Mouse (Mus musculus) hindbrain, embryonic 12.5 days (tissue): ENCODE results near the gene Ccdc89. TPM values are rescaled to one million over a fixed set of nuclear protein-coding genes. Genes with fewer than 3 reads are reported as not detected.

Experiments used
- polyA plus RNA-seq: library from polyadenylated mRNA; unstranded; fragments of >200 nt; fragmentation: Nextera tagmentation; extraction: Ambion mirVana; gene quantifications from 2 replicates; pipeline ENCODE4 v1.2.1, GENCODE M21; 2016

Gene Ccdc89
- polyA plus RNA-seq, 1 experiment from 2014 or later: 3.1 TPM

Other genes starting within 250 kb of the Ccdc89 start
- not detected in 2 replicates for gene Ccdc83, start 160.8 kb upstream of the Ccdc89 start, polyA plus RNA-seq
- gene Sytl2, start 124.3 kb upstream of the Ccdc89 start, polyA plus RNA-seq: 5.6 and 6.7 TPM in 2 replicates
- 62.7 and 69.4 TPM in 2 replicates for gene Crebzf, start 16.2 kb downstream of the Ccdc89 start, polyA plus RNA-seq
- gene Tmem126a, start 30.7 kb downstream of the Ccdc89 start, polyA plus RNA-seq: 101 and 114 TPM in 2 replicates
- gene Tmem126b, start 49.4 kb downstream of the Ccdc89 start, polyA plus RNA-seq: 40.0 and 41.9 TPM in 2 replicates
- 5.9 and 6.9 TPM in 2 replicates for gene Dlg2, start 50.1 kb downstream of the Ccdc89 start, polyA plus RNA-seq